Mouse (Mus musculus): ENCODE measurements around the gene Psmb6. TPM values are rescaled to one million over a fixed set of nuclear protein-coding genes. Genes with fewer than 3 reads are reported as not detected.
A peak's percentile ranks its signal among the peaks of the same experiment; 100 is the strongest.
"Not testable (repeated sequence)": the region's sequence is repeated elsewhere in the genome, so short reads cannot be mapped to it uniquely, and the experiment has no call there.

The Psmb6 gene
- polyA plus RNA-seq, 1 experiment from 2014 or later, result 1,160 TPM

- no peak overlapping the region for H3K4me3 ChIP-seq
- DNase-seq (ENCODE audit: low spot score), result no peak
- H3K27ac ChIP-seq, result no peak overlapping the region
- peaks cover 24% of the 10 kb centered on the region; the same call in 1 of the 2 replicates for H3K27me3 ChIP-seq (ENCODE audit: insufficient read depth, poor library complexity, severe bottlenecking)
- no peaks in the 10 kb centered on the region for H3K9me3 ChIP-seq
- H3K36me3 ChIP-seq, result no peaks in the 10 kb centered on the region
- WGBS, result 74% methylated on average over 2 of the region's 2 CpGs
- H3K4me1 ChIP-seq (replicated peaks), result peaks cover 26% of the 10 kb centered on the region
These were observed 13.9 kb upstream of the Psmb6 start for GRCm38 (mm10) chr11:70511242-70511641.

GRCm38 (mm10) chr11:70511825-70512224 lies 13.3 kb upstream of the Psmb6 start:
- no peak for DNase-seq (ENCODE audit: low spot score)
- H3K36me3 ChIP-seq, result no peaks in the 10 kb centered on the region
- no peaks in the 10 kb centered on the region for H3K9me3 ChIP-seq
- peaks cover 26% of the 10 kb centered on the region for H3K4me1 ChIP-seq (replicated peaks)
- H3K4me3 ChIP-seq, result no peak overlapping the region
- WGBS, result 85% methylated on average over 7 of the region's 7 CpGs
- H3K27ac ChIP-seq, result no peak overlapping the region
- H3K27me3 ChIP-seq (ENCODE audit: insufficient read depth, poor library complexity, severe bottlenecking), result peaks cover 24% of the 10 kb centered on the region; the same call in 1 of the 2 replicates

- DNase-seq (ENCODE audit: low spot score), result no peak
- Histone ChIP-seq H3K9me3 (no peaks in the 10 kb centered on the region), H3K27ac (no peak overlapping the region), H3K4me1 (replicated peaks) (peaks cover 26% of the 10 kb centered on the region), H3K36me3 (no peaks in the 10 kb centered on the region), H3K27me3 (ENCODE audit: insufficient read depth, poor library complexity, severe bottlenecking) (peaks cover 24% of the 10 kb centered on the region; the same call in 1 of the 2 replicates), H3K4me3 (no peak overlapping the region)
- WGBS, result 78% methylated on average over 7 of the region's 7 CpGs
These were observed 12.3 kb upstream of the Psmb6 start for GRCm38 (mm10) chr11:70512709-70513342.

- WGBS, result 51% methylated on average over 11 of the region's 11 CpGs
- peak overlapping the region; percentile 12; the same call in 1 of the 2 replicates for H3K27ac ChIP-seq
- no peaks in the 10 kb centered on the region for H3K36me3 ChIP-seq
- peaks cover 22% of the 10 kb centered on the region; the same call in 1 of the 2 replicates for H3K27me3 ChIP-seq (ENCODE audit: insufficient read depth, poor library complexity, severe bottlenecking)
- no peaks in the 10 kb centered on the region for H3K9me3 ChIP-seq
- peaks cover 26% of the 10 kb centered on the region for H3K4me1 ChIP-seq (replicated peaks)
- H3K4me3 ChIP-seq, result no peak overlapping the region
- DNase-seq (ENCODE audit: low spot score), result no peak
These were observed 11.6 kb upstream of the Psmb6 start for GRCm38 (mm10) chr11:70513520-70513919.

- no peaks in the 10 kb centered on the region for H3K9me3 ChIP-seq
- peaks cover 26% of the 10 kb centered on the region for H3K4me1 ChIP-seq (replicated peaks)
- H3K27me3 ChIP-seq (ENCODE audit: insufficient read depth, poor library complexity, severe bottlenecking), result peaks cover 20% of the 10 kb centered on the region
- no peak within 1 kb of the TSS for H3K4me3 ChIP-seq
- no peak for DNase-seq (ENCODE audit: low spot score)
- H3K36me3 ChIP-seq, result no peaks in the 10 kb centered on the region
- WGBS, result 90% methylated on average over 7 of the region's 7 CpGs
- H3K27ac ChIP-seq, result peak within 1 kb of the TSS; percentile 12; the same call in 1 of the 2 replicates
These were observed 10.9 kb upstream of the Psmb6 start, which contains the start of gene Vmo1 for GRCm38 (mm10) chr11:70514288-70514687. Vmo1 (minus strand) TSS chr11:70514616.

GRCm38 (mm10) chr11:70516352-70516751 lies 8.8 kb upstream of the Psmb6 start:
- H3K9me3 ChIP-seq, result no peaks in the 10 kb centered on the region
- H3K4me3 ChIP-seq, result no peak overlapping the region
- H3K27ac ChIP-seq, result no peak overlapping the region
- no peaks in the 10 kb centered on the region for H3K36me3 ChIP-seq
- DNase-seq (ENCODE audit: low spot score), result no peak
- H3K27me3 ChIP-seq (ENCODE audit: insufficient read depth, poor library complexity, severe bottlenecking), result peaks cover 24% of the 10 kb centered on the region
- H3K4me1 ChIP-seq (replicated peaks), result peaks cover 22% of the 10 kb centered on the region
- WGBS, result 27% methylated on average over 2 of the region's 2 CpGs

- H3K4me1 ChIP-seq (replicated peaks), result peaks cover 16% of the 10 kb centered on the region
- no peak overlapping the region for H3K27ac ChIP-seq
- DNase-seq (ENCODE audit: low spot score), result no peak
- H3K27me3 ChIP-seq (ENCODE audit: insufficient read depth, poor library complexity, severe bottlenecking), result peaks cover 24% of the 10 kb centered on the region
- no peak overlapping the region for H3K4me3 ChIP-seq
- no peaks in the 10 kb centered on the region for H3K9me3 ChIP-seq
- WGBS, result 74% methylated on average over 1 of the region's 1 CpGs
- no peaks in the 10 kb centered on the region for H3K36me3 ChIP-seq
These were observed 6.7 kb upstream of the Psmb6 start for GRCm38 (mm10) chr11:70518436-70518835.

GRCm38 (mm10) chr11:70518923-70519322 lies 6.2 kb upstream of the Psmb6 start, which contains the start of gene Gltpd2:
Gltpd2 (plus strand) TSS chr11:70519196.
- Histone ChIP-seq H3K27ac (peak within 1 kb of the TSS; percentile 86), H3K4me1 (replicated peaks) (peaks cover 11% of the 10 kb centered on the region), H3K27me3 (ENCODE audit: insufficient read depth, poor library complexity, severe bottlenecking) (peaks cover 24% of the 10 kb centered on the region), H3K9me3 (no peaks in the 10 kb centered on the region), H3K36me3 (no peaks in the 10 kb centered on the region), H3K4me3 (peak within 1 kb of the TSS; percentile 49)
- DNase-seq (ENCODE audit: low spot score), result no peak
- 82% methylated on average over 10 of the region's 10 CpGs for WGBS

- 12% methylated on average over 41 of the region's 41 CpGs for WGBS
- Histone ChIP-seq H3K4me3 (peak overlapping the region; percentile 49), H3K4me1 (replicated peaks) (peaks cover 13% of the 10 kb centered on the region), H3K9me3 (no peaks in the 10 kb centered on the region), H3K36me3 (no peaks in the 10 kb centered on the region), H3K27me3 (ENCODE audit: insufficient read depth, poor library complexity, severe bottlenecking) (peaks cover 21% of the 10 kb centered on the region), H3K27ac (peak overlapping the region; percentile 86)
- peak; percentile 66 for DNase-seq (ENCODE audit: low spot score)
These were observed 4.9 kb upstream of the Psmb6 start for GRCm38 (mm10) chr11:70520178-70520769.

GRCm38 (mm10) chr11:70523306-70523989 lies 1.7 kb upstream of the Psmb6 start:
- Histone ChIP-seq H3K27me3 (ENCODE audit: insufficient read depth, poor library complexity, severe bottlenecking) (peaks cover 21% of the 10 kb centered on the region), H3K36me3 (peaks cover 24% of the 10 kb centered on the region), H3K4me1 (replicated peaks) (peaks cover 23% of the 10 kb centered on the region)
- WGBS, result 89% methylated on average over 8 of the region's 8 CpGs
- not testable (repeated sequence) for H3K9me3 ChIP-seq, H3K4me3 ChIP-seq, H3K27ac ChIP-seq
- peak; percentile 32 for DNase-seq (ENCODE audit: low spot score)

GRCm38 (mm10) chr11:70524782-70525181 lies 385 bp upstream of the Psmb6 start:
- Histone ChIP-seq H3K36me3 (peaks cover 37% of the 10 kb centered on the region), H3K4me1 (replicated peaks) (peaks cover 20% of the 10 kb centered on the region), H3K27ac (peak overlapping the region; percentile 37; the same call in 1 of the 2 replicates), H3K9me3 (no peaks in the 10 kb centered on the region), H3K4me3 (peak overlapping the region; percentile 71), H3K27me3 (ENCODE audit: insufficient read depth, poor library complexity, severe bottlenecking) (peaks cover 10% of the 10 kb centered on the region; the same call in 1 of the 2 replicates)
- WGBS, result 9% methylated on average over 8 of the region's 8 CpGs
- DNase-seq (ENCODE audit: low spot score), result no peak

- DNase-seq (ENCODE audit: low spot score), result no peak
- H3K27me3 ChIP-seq (ENCODE audit: insufficient read depth, poor library complexity, severe bottlenecking), result peaks cover 2% of the 10 kb centered on the region; the same call in 1 of the 2 replicates
- no peaks in the 10 kb centered on the region for H3K9me3 ChIP-seq
- H3K27ac ChIP-seq, result peak overlapping the region; percentile 92
- H3K4me3 ChIP-seq, result peak overlapping the region; percentile 71
- H3K4me1 ChIP-seq (replicated peaks), result peaks cover 13% of the 10 kb centered on the region
- WGBS, result 2% methylated on average over 12 of the region's 12 CpGs
- peaks cover 37% of the 10 kb centered on the region for H3K36me3 ChIP-seq
These were observed 559 bp downstream of the Psmb6 start for GRCm38 (mm10) chr11:70525726-70526125.

GRCm38 (mm10) chr11:70526211-70526610 lies 1.0 kb downstream of the Psmb6 start:
- Histone ChIP-seq H3K4me1 (replicated peaks) (peaks cover 13% of the 10 kb centered on the region), H3K27ac (0 out of 2 replicates have a peak overlapping the region, but pooled peaks have one; percentile 92), H3K4me3 (peak overlapping the region; percentile 71), H3K36me3 (peaks cover 37% of the 10 kb centered on the region), H3K9me3 (no peaks in the 10 kb centered on the region), H3K27me3 (ENCODE audit: insufficient read depth, poor library complexity, severe bottlenecking) (no peaks in the 10 kb centered on the region)
- 90% methylated on average over 12 of the region's 12 CpGs for WGBS
- no peak for DNase-seq (ENCODE audit: low spot score)

Data from hindbrain, embryonic 10.5 days (tissue).